Mouse (Mus musculus): Measurements from ENCODE around the gene Slc7a1.

Gene Slc7a1

GRCm38 (mm10) chr5:148393316-148393715, 6.4 kb downstream of the Slc7a1 start:
- ATAC-seq (ENCODE audit: insufficient number of reproducible peaks, low FRiP score, low TSS enrichment), result no peak

- ATAC-seq (ENCODE audit: insufficient number of reproducible peaks, low FRiP score, low TSS enrichment), result no peak
Observed at GRCm38 (mm10) chr5:148392831-148393230, 6.9 kb downstream of the Slc7a1 start.

- ATAC-seq (ENCODE audit: insufficient number of reproducible peaks, low FRiP score, low TSS enrichment), result no peak
Observed at GRCm38 (mm10) chr5:148389007-148389970, 10.4 kb downstream of the Slc7a1 start.

- no peak for ATAC-seq (ENCODE audit: insufficient number of reproducible peaks, low FRiP score, low TSS enrichment)
Observed at GRCm38 (mm10) chr5:148388251-148389006, 11.3 kb downstream of the Slc7a1 start.

GRCm38 (mm10) chr5:148387820-148388219, 11.9 kb downstream of the Slc7a1 start:
- no peak for ATAC-seq (ENCODE audit: insufficient number of reproducible peaks, low FRiP score, low TSS enrichment)

GRCm38 (mm10) chr5:148386471-148386870, 13.2 kb downstream of the Slc7a1 start:
- no peak for ATAC-seq (ENCODE audit: insufficient number of reproducible peaks, low FRiP score, low TSS enrichment)

- ATAC-seq (ENCODE audit: insufficient number of reproducible peaks, low FRiP score, low TSS enrichment), result no peak
Observed at GRCm38 (mm10) chr5:148384501-148385055, 15.1 kb downstream of the Slc7a1 start.

GRCm38 (mm10) chr5:148383841-148384500, 15.7 kb downstream of the Slc7a1 start:
- no peak for ATAC-seq (ENCODE audit: insufficient number of reproducible peaks, low FRiP score, low TSS enrichment)

GRCm38 (mm10) chr5:148381083-148381482, 18.6 kb downstream of the Slc7a1 start:
- no peak for ATAC-seq (ENCODE audit: insufficient number of reproducible peaks, low FRiP score, low TSS enrichment)

- no peak for ATAC-seq (ENCODE audit: insufficient number of reproducible peaks, low FRiP score, low TSS enrichment)
Observed at GRCm38 (mm10) chr5:148380246-148380504, 19.5 kb downstream of the Slc7a1 start.

GRCm38 (mm10) chr5:148379455-148380245, 20.1 kb downstream of the Slc7a1 start:
- ATAC-seq (ENCODE audit: insufficient number of reproducible peaks, low FRiP score, low TSS enrichment), result no peak

GRCm38 (mm10) chr5:148378707-148379106, 21.0 kb downstream of the Slc7a1 start:
- no peak for ATAC-seq (ENCODE audit: insufficient number of reproducible peaks, low FRiP score, low TSS enrichment)

- ATAC-seq (ENCODE audit: insufficient number of reproducible peaks, low FRiP score, low TSS enrichment), result no peak
Observed at GRCm38 (mm10) chr5:148378232-148378508, 21.5 kb downstream of the Slc7a1 start.

- ATAC-seq (ENCODE audit: insufficient number of reproducible peaks, low FRiP score, low TSS enrichment), result no peak
Observed at GRCm38 (mm10) chr5:148377439-148378231, 22.1 kb downstream of the Slc7a1 start.

- no peak for ATAC-seq (ENCODE audit: insufficient number of reproducible peaks, low FRiP score, low TSS enrichment)
Observed at GRCm38 (mm10) chr5:148376358-148376757, 23.3 kb downstream of the Slc7a1 start.

- no peak for ATAC-seq (ENCODE audit: insufficient number of reproducible peaks, low FRiP score, low TSS enrichment)
Observed at GRCm38 (mm10) chr5:148375480-148375879, 24.2 kb downstream of the Slc7a1 start.

GRCm38 (mm10) chr5:148373092-148373685, 26.5 kb downstream of the Slc7a1 start:
- ATAC-seq (ENCODE audit: insufficient number of reproducible peaks, low FRiP score, low TSS enrichment), result no peak

- ATAC-seq (ENCODE audit: insufficient number of reproducible peaks, low FRiP score, low TSS enrichment), result no peak
Observed at GRCm38 (mm10) chr5:148372005-148372917, 27.4 kb downstream of the Slc7a1 start.

Measured in cerebellum, adult (tissue).